In genomic region chr11:50324751-50325471, GRCm38 (mm10) we compare ENCODE assay signal across 8 mouse cellular contexts. TPM values are rescaled to one million over a fixed set of nuclear protein-coding genes. Genes with fewer than 3 reads are reported as not detected.
A peak's percentile ranks its signal among the peaks of the same experiment; 100 is the strongest.
DNase-seq lines count a peak whose midpoint lies in the region; ATAC-seq and TF ChIP-seq lines count a peak whose summit lies in the region.

No protein-coding gene starts in this region.

- DNase-seq in cerebellum, adult 2 months: no peak
- DNase-seq in cerebellum, adult 8-10 months: no peak
- DNase-seq in 3T3-L1 (ENCODE audit: low read depth, low spot score): peak; percentile 37
- no peak for DNase-seq in thymus, adult 18-20 months
- DNase-seq in layer of hippocampus, adult 8-10 months (ENCODE audit: low spot score in 2 of 2): no peak

- WGBS in cerebellum, adult 2 months: under 1% methylated on average over 34 of the region's 34 CpGs
- WGBS in embryonic facial prominence, embryonic 13.5 days: under 1% methylated on average over 33 of the region's 34 CpGs
- 1% methylated on average over 34 of the region's 34 CpGs for WGBS in kidney, embryonic 15.5 days
- 1% methylated on average over 33 of the region's 34 CpGs for WGBS in midbrain, embryonic 16.5 days

- TF ChIP-seq CTCF in cerebellum, adult 2 months (IDR thresholded peaks at IDR 0.05; ENCODE audit: borderline replicate concordance, insufficient read depth, low read depth, low read length): no peak

- peak overlapping the region; percentile 80 for H3K4me3 ChIP-seq in cerebellum, adult 2 months (replicated peaks; ENCODE audit: insufficient read depth, low read depth, low read length)
- H3K4me3 ChIP-seq in embryonic facial prominence, embryonic 13.5 days: peak overlapping the region; percentile 75
- H3K4me3 ChIP-seq in kidney, embryonic 15.5 days (replicated peaks): peak overlapping the region; percentile 97
- H3K4me3 ChIP-seq in midbrain, embryonic 16.5 days (ENCODE audit: low read depth, low read length): peak overlapping the region; percentile 92

- H3K27me3 ChIP-seq in cerebellum, adult 2 months (ENCODE audit: control insufficient read depth, insufficient read depth, low read length): no peaks in the 10 kb centered on the region
- H3K27me3 ChIP-seq in embryonic facial prominence, embryonic 13.5 days: no peaks in the 10 kb centered on the region
- no peaks in the 10 kb centered on the region for H3K27me3 ChIP-seq in kidney, embryonic 15.5 days
- no peaks in the 10 kb centered on the region for H3K27me3 ChIP-seq in midbrain, embryonic 16.5 days (ENCODE audit: control insufficient read depth, insufficient read depth, low read depth, low read length)

- no peaks in the 10 kb centered on the region for H3K9me3 ChIP-seq in embryonic facial prominence, embryonic 13.5 days
- no peaks in the 10 kb centered on the region for H3K9me3 ChIP-seq in kidney, embryonic 15.5 days (replicated peaks)
- H3K9me3 ChIP-seq in midbrain, embryonic 16.5 days (replicated peaks; ENCODE audit: control insufficient read depth, low read length, poor library complexity, severe bottlenecking): no peaks in the 10 kb centered on the region

- no peak for TF ChIP-seq POLR2A in cerebellum, adult 2 months (IDR thresholded peaks at IDR 0.05; ENCODE audit: borderline replicate concordance, insufficient read depth, low read length)

- H3K27ac ChIP-seq in cerebellum, adult 2 months (ENCODE audit: insufficient read depth, low read length): peak overlapping the region; percentile 39; the same call in 1 of the 2 replicates
- H3K27ac ChIP-seq in embryonic facial prominence, embryonic 13.5 days: peak overlapping the region; percentile 89
- peak overlapping the region; percentile 93 for H3K27ac ChIP-seq in kidney, embryonic 15.5 days
- H3K27ac ChIP-seq in midbrain, embryonic 16.5 days (ENCODE audit: low read length): peak overlapping the region; percentile 87

- peak overlapping the region; percentile 98 for H3K9ac ChIP-seq in embryonic facial prominence, embryonic 13.5 days
- peak overlapping the region; percentile 99 for H3K9ac ChIP-seq in kidney, embryonic 15.5 days
- peak overlapping the region; percentile 96 for H3K9ac ChIP-seq in midbrain, embryonic 16.5 days (ENCODE audit: low read depth, low read length)

- no peaks in the 10 kb centered on the region; the same call in 1 of the 2 replicates for H3K4me1 ChIP-seq in cerebellum, adult 2 months (ENCODE audit: control insufficient read depth, insufficient read depth, low read length)
- H3K4me1 ChIP-seq in embryonic facial prominence, embryonic 13.5 days: peaks cover 42% of the 10 kb centered on the region
- H3K4me1 ChIP-seq in kidney, embryonic 15.5 days: peaks cover 33% of the 10 kb centered on the region
- H3K4me1 ChIP-seq in midbrain, embryonic 16.5 days (ENCODE audit: control insufficient read depth, insufficient read depth, low read length): peaks cover 30% of the 10 kb centered on the region

- peak; percentile 71 for ATAC-seq in embryonic facial prominence, embryonic 13.5 days (ENCODE audit: insufficient number of reproducible peaks, insufficient read depth, low FRiP score, low TSS enrichment, low read depth)
- ATAC-seq in kidney, embryonic 15.5 days (replicated peaks; ENCODE audit: low FRiP score): peak; percentile 84
- ATAC-seq in midbrain, embryonic 16.5 days: peak; percentile 78

- peaks cover 2% of the 10 kb centered on the region; the same call in 1 of the 2 replicates for H3K36me3 ChIP-seq in embryonic facial prominence, embryonic 13.5 days
- H3K36me3 ChIP-seq in kidney, embryonic 15.5 days: peaks cover 9% of the 10 kb centered on the region
- no peaks in the 10 kb centered on the region for H3K36me3 ChIP-seq in midbrain, embryonic 16.5 days (ENCODE audit: control insufficient read depth, insufficient read depth, low read length)

- H3K4me2 ChIP-seq in embryonic facial prominence, embryonic 13.5 days: peak overlapping the region; percentile 88
- peak overlapping the region; percentile 64 for H3K4me2 ChIP-seq in kidney, embryonic 15.5 days
- peak overlapping the region; percentile 80 for H3K4me2 ChIP-seq in midbrain, embryonic 16.5 days (ENCODE audit: low read length)

RNA-seq across cellular contexts. Expression of gene Canx, which starts 0.6 kb away (rescaled TPM):
- polyA plus RNA-seq in cerebellum, adult 2 months (2012; rRNA removed): 215 and 264 TPM in 2 replicates
- polyA plus RNA-seq in embryonic facial prominence, embryonic 13.5 days (2015; fragmentation: Nextera tagmentation; extraction: Ambion mirVana): 289 and 322 TPM in 2 replicates
- 372 and 393 TPM in 2 replicates for polyA plus RNA-seq in kidney, embryonic 15.5 days (2015; fragmentation: Nextera tagmentation; extraction: Ambion mirVana)
- polyA plus RNA-seq in midbrain, embryonic 16.5 days (2015; fragmentation: Nextera tagmentation; extraction: Ambion mirVana): 294 and 304 TPM in 2 replicates
- total RNA-seq in layer of hippocampus, adult 8-10 months (2022): 100 to 1,000 TPM; 388 to 462 (median 411) TPM

RNA-seq across cellular contexts. Expression of gene Cby3, which starts 29.4 kb away (rescaled TPM):
- polyA plus RNA-seq in cerebellum, adult 2 months (2012; rRNA removed): 0.34 and 0.63 TPM in 2 replicates
- polyA plus RNA-seq in embryonic facial prominence, embryonic 13.5 days (2015; fragmentation: Nextera tagmentation; extraction: Ambion mirVana): 0.52 and 0.54 TPM in 2 replicates
- polyA plus RNA-seq in kidney, embryonic 15.5 days (2015; fragmentation: Nextera tagmentation; extraction: Ambion mirVana): 0.78 and 1.3 TPM in 2 replicates
- 1.3 and 1.7 TPM in 2 replicates for polyA plus RNA-seq in midbrain, embryonic 16.5 days (2015; fragmentation: Nextera tagmentation; extraction: Ambion mirVana)
- under 1 TPM in 1 of 4 experiments, not detected in 3; 0.96 TPM for total RNA-seq in layer of hippocampus, adult 8-10 months (2022)

RNA-seq across cellular contexts. Expression of gene Maml1, which starts 32.8 kb away (rescaled TPM):
- polyA plus RNA-seq in cerebellum, adult 2 months (2012; rRNA removed): 8.6 and 9.2 TPM in 2 replicates
- polyA plus RNA-seq in embryonic facial prominence, embryonic 13.5 days (2015; fragmentation: Nextera tagmentation; extraction: Ambion mirVana): 7.1 and 8.1 TPM in 2 replicates
- 5.2 and 5.8 TPM in 2 replicates for polyA plus RNA-seq in kidney, embryonic 15.5 days (2015; fragmentation: Nextera tagmentation; extraction: Ambion mirVana)
- polyA plus RNA-seq in midbrain, embryonic 16.5 days (2015; fragmentation: Nextera tagmentation; extraction: Ambion mirVana): 2.0 and 2.5 TPM in 2 replicates
- total RNA-seq in layer of hippocampus, adult 8-10 months (2022): 10 to 100 TPM; 10.6 to 12.0 (median 11.6) TPM

RNA-seq across cellular contexts. Expression of gene Hnrnph1, which starts 51.9 kb away (rescaled TPM):
- polyA plus RNA-seq in cerebellum, adult 2 months (2012; rRNA removed): 264 and 318 TPM in 2 replicates
- 541 and 593 TPM in 2 replicates for polyA plus RNA-seq in embryonic facial prominence, embryonic 13.5 days (2015; fragmentation: Nextera tagmentation; extraction: Ambion mirVana)
- 498 and 501 TPM in 2 replicates for polyA plus RNA-seq in kidney, embryonic 15.5 days (2015; fragmentation: Nextera tagmentation; extraction: Ambion mirVana)
- 456 and 531 TPM in 2 replicates for polyA plus RNA-seq in midbrain, embryonic 16.5 days (2015; fragmentation: Nextera tagmentation; extraction: Ambion mirVana)
- 100 to 1,000 TPM; 246 to 288 (median 274) TPM for total RNA-seq in layer of hippocampus, adult 8-10 months (2022)

Comparison
In these comparisons a context has a peak if more than half of its experiments do, and no peak if none do; other contexts are left out.
1. H3K27ac ChIP-seq: peak in every context shown above with its lines; median percentile 93 in kidney, embryonic 15.5 days; 89 in embryonic facial prominence, embryonic 13.5 days; 87 in midbrain, embryonic 16.5 days; 39 in cerebellum, adult 2 months.